Mouse (Mus musculus): ENCODE data around the gene Rtn4. TPM values are rescaled to one million over a fixed set of nuclear protein-coding genes. Genes with fewer than 3 reads are reported as not detected.
"Not testable (repeated sequence)": the region's sequence is repeated elsewhere in the genome, so short reads cannot be mapped to it uniquely, and the experiment has no call there.

Rtn4 gene
- 91.9 and 99.9 TPM in 2 replicates for polyA plus RNA-seq (2014; fragmentation: Nextera tagmentation; extraction: Ambion mirVana)

- Histone ChIP-seq H3K4me3 (ENCODE audit: low read depth, low read length) (peak within 1 kb of the TSS; percentile 98), H3K4me2 (ENCODE audit: low read depth, low read length) (peak within 1 kb of the TSS; percentile 66), H3K9ac (replicated peaks; ENCODE audit: low read depth, low read length) (peak within 1 kb of the TSS; percentile 100), H3K27me3 (ENCODE audit: control insufficient read depth, insufficient read depth, low read length) (no peaks in the 10 kb centered on the region), H3K9me3 (ENCODE audit: control insufficient read depth, low read length) (no peaks in the 10 kb centered on the region), H3K4me1 (ENCODE audit: control insufficient read depth, insufficient read depth, low read length) (peaks cover 17% of the 10 kb centered on the region; the same call in 1 of the 2 replicates), H3K36me3 (ENCODE audit: control insufficient read depth, insufficient read depth, low read length) (no peaks in the 10 kb centered on the region), H3K27ac (ENCODE audit: low read depth, low read length) (peak within 1 kb of the TSS; percentile 98)
- under 1% methylated on average over 39 of the region's 43 CpGs for WGBS
- ATAC-seq (ENCODE audit: low read depth): peak; percentile 98
Observed at GRCm38 (mm10) chr11:29692683-29693272, at the start of gene Rtn4. TSS of gene Rtn4 (plus strand) at chr11:29692947.

- Histone ChIP-seq H3K4me1 (ENCODE audit: control insufficient read depth, insufficient read depth, low read length) (no peaks in the 10 kb centered on the region), H3K36me3 (ENCODE audit: control insufficient read depth, insufficient read depth, low read length) (no peaks in the 10 kb centered on the region), H3K4me3 (ENCODE audit: low read depth, low read length) (no peak overlapping the region), H3K27me3 (ENCODE audit: control insufficient read depth, insufficient read depth, low read length) (no peaks in the 10 kb centered on the region), H3K9ac (replicated peaks; ENCODE audit: low read depth, low read length) (no peak overlapping the region), H3K27ac (ENCODE audit: low read depth, low read length) (no peak overlapping the region), H3K9me3 (ENCODE audit: control insufficient read depth, low read length) (no peaks in the 10 kb centered on the region), H3K4me2 (ENCODE audit: low read depth, low read length) (no peak overlapping the region)
- ATAC-seq (ENCODE audit: low read depth): no peak
- 96% methylated on average over 1 of the region's 1 CpGs for WGBS
Observed at GRCm38 (mm10) chr11:29644421-29644820, 48.3 kb upstream of the Rtn4 start.

GRCm38 (mm10) chr11:29645411-29646066 lies 47.2 kb upstream of the Rtn4 start:
- no peaks in the 10 kb centered on the region for H3K36me3 ChIP-seq (ENCODE audit: control insufficient read depth, insufficient read depth, low read length)
- ATAC-seq (ENCODE audit: low read depth): no peak
- H3K9me3 ChIP-seq (ENCODE audit: control insufficient read depth, low read length): no peaks in the 10 kb centered on the region
- no peak overlapping the region for H3K4me3 ChIP-seq (ENCODE audit: low read depth, low read length)
- no peak overlapping the region for H3K27ac ChIP-seq (ENCODE audit: low read depth, low read length)
- no peaks in the 10 kb centered on the region for H3K27me3 ChIP-seq (ENCODE audit: control insufficient read depth, insufficient read depth, low read length)
- 85% methylated on average over 5 of the region's 5 CpGs for whole genome bisulfite sequencing
- no peak overlapping the region for H3K4me2 ChIP-seq (ENCODE audit: low read depth, low read length)
- no peak overlapping the region for H3K9ac ChIP-seq (replicated peaks; ENCODE audit: low read depth, low read length)
- no peaks in the 10 kb centered on the region for H3K4me1 ChIP-seq (ENCODE audit: control insufficient read depth, insufficient read depth, low read length)

GRCm38 (mm10) chr11:29647568-29648319 lies 45.0 kb upstream of the Rtn4 start:
- H3K4me2 ChIP-seq (ENCODE audit: low read depth, low read length): no peak overlapping the region
- no peaks in the 10 kb centered on the region for H3K36me3 ChIP-seq (ENCODE audit: control insufficient read depth, insufficient read depth, low read length)
- H3K4me1 ChIP-seq (ENCODE audit: control insufficient read depth, insufficient read depth, low read length): no peaks in the 10 kb centered on the region
- H3K27ac ChIP-seq (ENCODE audit: low read depth, low read length): no peak overlapping the region
- no peak overlapping the region for H3K9ac ChIP-seq (replicated peaks; ENCODE audit: low read depth, low read length)
- H3K9me3 ChIP-seq (ENCODE audit: control insufficient read depth, low read length): no peaks in the 10 kb centered on the region
- no peaks in the 10 kb centered on the region for H3K27me3 ChIP-seq (ENCODE audit: control insufficient read depth, insufficient read depth, low read length)
- no peak overlapping the region for H3K4me3 ChIP-seq (ENCODE audit: low read depth, low read length)
- 68% methylated on average over 6 of the region's 6 CpGs for WGBS
- no peak for ATAC-seq (ENCODE audit: low read depth)

- H3K36me3 ChIP-seq (ENCODE audit: control insufficient read depth, insufficient read depth, low read length); H3K4me3 ChIP-seq (ENCODE audit: low read depth, low read length); ATAC-seq (ENCODE audit: low read depth); H3K4me2 ChIP-seq (ENCODE audit: low read depth, low read length); H3K9me3 ChIP-seq (ENCODE audit: control insufficient read depth, low read length); H3K4me1 ChIP-seq (ENCODE audit: control insufficient read depth, insufficient read depth, low read length); H3K9ac ChIP-seq (replicated peaks; ENCODE audit: low read depth, low read length); H3K27ac ChIP-seq (ENCODE audit: low read depth, low read length); H3K27me3 ChIP-seq (ENCODE audit: control insufficient read depth, insufficient read depth, low read length): not testable (repeated sequence)
- WGBS: 92% methylated on average over 3 of the region's 3 CpGs
Observed at GRCm38 (mm10) chr11:29655381-29655780, 37.4 kb upstream of the Rtn4 start.

GRCm38 (mm10) chr11:29660740-29661139 lies 32.0 kb upstream of the Rtn4 start:
- WGBS: 91% methylated on average over 2 of the region's 2 CpGs
- H3K36me3 ChIP-seq (ENCODE audit: control insufficient read depth, insufficient read depth, low read length): no peaks in the 10 kb centered on the region
- H3K4me2 ChIP-seq (ENCODE audit: low read depth, low read length): no peak overlapping the region
- H3K27ac ChIP-seq (ENCODE audit: low read depth, low read length): no peak overlapping the region
- H3K9me3 ChIP-seq (ENCODE audit: control insufficient read depth, low read length): no peaks in the 10 kb centered on the region
- no peak overlapping the region for H3K9ac ChIP-seq (replicated peaks; ENCODE audit: low read depth, low read length)
- no peaks in the 10 kb centered on the region for H3K4me1 ChIP-seq (ENCODE audit: control insufficient read depth, insufficient read depth, low read length)
- H3K4me3 ChIP-seq (ENCODE audit: low read depth, low read length): no peak overlapping the region
- no peak for ATAC-seq (ENCODE audit: low read depth)
- no peaks in the 10 kb centered on the region for H3K27me3 ChIP-seq (ENCODE audit: control insufficient read depth, insufficient read depth, low read length)

GRCm38 (mm10) chr11:29667634-29668033 lies 25.1 kb upstream of the Rtn4 start:
- ATAC-seq (ENCODE audit: low read depth): no peak
- no peaks in the 10 kb centered on the region for H3K4me1 ChIP-seq (ENCODE audit: control insufficient read depth, insufficient read depth, low read length)
- no peaks in the 10 kb centered on the region for H3K9me3 ChIP-seq (ENCODE audit: control insufficient read depth, low read length)
- H3K36me3 ChIP-seq (ENCODE audit: control insufficient read depth, insufficient read depth, low read length): no peaks in the 10 kb centered on the region
- H3K9ac ChIP-seq (replicated peaks; ENCODE audit: low read depth, low read length): no peak overlapping the region
- WGBS: 94% methylated on average over 3 of the region's 3 CpGs
- H3K27ac ChIP-seq (ENCODE audit: low read depth, low read length): no peak overlapping the region
- H3K4me2 ChIP-seq (ENCODE audit: low read depth, low read length): no peak overlapping the region
- H3K27me3 ChIP-seq (ENCODE audit: control insufficient read depth, insufficient read depth, low read length): no peaks in the 10 kb centered on the region
- H3K4me3 ChIP-seq (ENCODE audit: low read depth, low read length): no peak overlapping the region

- no peak overlapping the region for H3K27ac ChIP-seq (ENCODE audit: low read depth, low read length)
- ATAC-seq (ENCODE audit: low read depth): no peak
- H3K4me1 ChIP-seq (ENCODE audit: control insufficient read depth, insufficient read depth, low read length): no peaks in the 10 kb centered on the region
- no peaks in the 10 kb centered on the region for H3K9me3 ChIP-seq (ENCODE audit: control insufficient read depth, low read length)
- no peak overlapping the region for H3K4me3 ChIP-seq (ENCODE audit: low read depth, low read length)
- no peaks in the 10 kb centered on the region for H3K27me3 ChIP-seq (ENCODE audit: control insufficient read depth, insufficient read depth, low read length)
- 85% methylated on average over 4 of the region's 4 CpGs for WGBS
- no peak overlapping the region for H3K4me2 ChIP-seq (ENCODE audit: low read depth, low read length)
- H3K36me3 ChIP-seq (ENCODE audit: control insufficient read depth, insufficient read depth, low read length): no peaks in the 10 kb centered on the region
- H3K9ac ChIP-seq (replicated peaks; ENCODE audit: low read depth, low read length): no peak overlapping the region
Observed at GRCm38 (mm10) chr11:29669706-29670105, 23.0 kb upstream of the Rtn4 start.

GRCm38 (mm10) chr11:29673359-29673758 lies 19.4 kb upstream of the Rtn4 start:
- Histone ChIP-seq H3K36me3 (ENCODE audit: control insufficient read depth, insufficient read depth, low read length) (no peaks in the 10 kb centered on the region), H3K9me3 (ENCODE audit: control insufficient read depth, low read length) (no peaks in the 10 kb centered on the region), H3K27ac (ENCODE audit: low read depth, low read length) (no peak overlapping the region), H3K4me1 (ENCODE audit: control insufficient read depth, insufficient read depth, low read length) (no peaks in the 10 kb centered on the region), H3K4me3 (ENCODE audit: low read depth, low read length) (no peak overlapping the region), H3K27me3 (ENCODE audit: control insufficient read depth, insufficient read depth, low read length) (no peaks in the 10 kb centered on the region), H3K4me2 (ENCODE audit: low read depth, low read length) (no peak overlapping the region), H3K9ac (replicated peaks; ENCODE audit: low read depth, low read length) (no peak overlapping the region)
- no peak for ATAC-seq (ENCODE audit: low read depth)
- WGBS: 90% methylated on average over 2 of the region's 2 CpGs
